Mouse (Mus musculus) E14TG2a.4 (cell line): ENCODE measurements around the gene Epha3.

Experiments used
- H3K27me3 ChIP-seq: 2 replicates; pipeline ENCODE4 v1.6.1; 2014; ENCODE audit warnings: low read length, control low read depth; ENCODE audit not compliant: insufficient read depth
- H3K36me3 ChIP-seq: 2 replicates; pipeline ENCODE4 v1.6.1; 2014; ENCODE audit warnings: low read length, control low read depth; ENCODE audit not compliant: insufficient read depth
- H3K4me1 ChIP-seq: replicated peaks from 2 replicates; pipeline ENCODE4 v1.6.1; 2014; ENCODE audit warnings: low read depth, low read length, control low read depth
- H3K4me3 ChIP-seq: replicated peaks from 2 replicates; pipeline ENCODE4 v1.5.1; 2014; ENCODE audit warnings: mild to moderate bottlenecking, low read length
- H3K9me3 ChIP-seq: 2 replicates; pipeline ENCODE4 v1.6.1; 2014; ENCODE audit warnings: low read length, control low read depth
- CTCF ChIP-seq: conservative IDR thresholded peaks from 2 replicates; pipeline ENCODE4 v1.5.1; 2014; ENCODE audit warnings: low read length
- NANOG ChIP-seq: IDR thresholded peaks from 2 replicates; pipeline ENCODE4 v1.6.1; 2014; ENCODE audit warnings: borderline replicate concordance, low read length, mixed read lengths
- POU5F1 ChIP-seq: IDR thresholded peaks from 2 replicates; pipeline ENCODE4 v1.6.1; 2014; ENCODE audit warnings: low read length, borderline replicate concordance

Gene Epha3

GRCm38 (mm10) chr16:63798341-63798740, 65.6 kb downstream of the Epha3 start:
- no peak overlapping the region for H3K4me3 ChIP-seq
- H3K4me1 ChIP-seq = no peaks in the 10 kb centered on the region
- no peaks in the 10 kb centered on the region for H3K36me3 ChIP-seq
- no peaks in the 10 kb centered on the region for H3K27me3 ChIP-seq
- TF ChIP-seq CTCF (no peak), POU5F1 (no peak), NANOG (no peak)
- no peaks in the 10 kb centered on the region for H3K9me3 ChIP-seq

- no peaks in the 10 kb centered on the region for H3K27me3 ChIP-seq
- no peaks in the 10 kb centered on the region for H3K4me1 ChIP-seq
- no peaks in the 10 kb centered on the region for H3K9me3 ChIP-seq
- H3K4me3 ChIP-seq = no peak overlapping the region
- H3K36me3 ChIP-seq = no peaks in the 10 kb centered on the region
- TF ChIP-seq CTCF (no peak), POU5F1 (no peak), NANOG (no peak)
These were observed 69.7 kb downstream of the Epha3 start for GRCm38 (mm10) chr16:63794292-63794691.

- H3K36me3 ChIP-seq = no peaks in the 10 kb centered on the region
- H3K4me1 ChIP-seq = no peaks in the 10 kb centered on the region
- TF ChIP-seq NANOG (no peak), CTCF (no peak), POU5F1 (no peak)
- H3K27me3 ChIP-seq = no peaks in the 10 kb centered on the region
- no peaks in the 10 kb centered on the region for H3K9me3 ChIP-seq
- H3K4me3 ChIP-seq = no peak overlapping the region
These were observed 70.2 kb downstream of the Epha3 start for GRCm38 (mm10) chr16:63793805-63794204.

- Histone ChIP-seq H3K36me3 (no peaks in the 10 kb centered on the region), H3K27me3 (no peaks in the 10 kb centered on the region), H3K9me3 (no peaks in the 10 kb centered on the region), H3K4me1 (no peaks in the 10 kb centered on the region), H3K4me3 (no peak overlapping the region)
- TF ChIP-seq NANOG (no peak), POU5F1 (no peak), CTCF (no peak)
These were observed 71.9 kb downstream of the Epha3 start for GRCm38 (mm10) chr16:63792084-63792483.

GRCm38 (mm10) chr16:63783544-63783943, 80.4 kb downstream of the Epha3 start:
- TF ChIP-seq CTCF (no peak), NANOG (no peak), POU5F1 (no peak)

GRCm38 (mm10) chr16:63782101-63782500, 81.9 kb downstream of the Epha3 start:
- Histone ChIP-seq H3K9me3 (no peaks in the 10 kb centered on the region), H3K4me3 (no peak overlapping the region), H3K27me3 (no peaks in the 10 kb centered on the region), H3K4me1 (no peaks in the 10 kb centered on the region), H3K36me3 (no peaks in the 10 kb centered on the region)
- TF ChIP-seq NANOG (no peak), POU5F1 (no peak)

More at GRCm38 (mm10) chr16:63783544-63783943, 80.4 kb downstream of the Epha3 start:
- H3K9me3 ChIP-seq = no peaks in the 10 kb centered on the region
- no peak overlapping the region for H3K4me3 ChIP-seq
- no peaks in the 10 kb centered on the region for H3K36me3 ChIP-seq
- H3K4me1 ChIP-seq = no peaks in the 10 kb centered on the region
- no peaks in the 10 kb centered on the region for H3K27me3 ChIP-seq

GRCm38 (mm10) chr16:63780151-63780550, 83.8 kb downstream of the Epha3 start:
- TF ChIP-seq POU5F1 = no peak
- H3K9me3 ChIP-seq = no peaks in the 10 kb centered on the region
- H3K36me3 ChIP-seq = no peaks in the 10 kb centered on the region
- no peaks in the 10 kb centered on the region for H3K27me3 ChIP-seq
- H3K4me1 ChIP-seq = no peaks in the 10 kb centered on the region
- H3K4me3 ChIP-seq = no peak overlapping the region

GRCm38 (mm10) chr16:63777811-63778210, 86.2 kb downstream of the Epha3 start:
- Histone ChIP-seq H3K9me3 (no peaks in the 10 kb centered on the region), H3K4me1 (no peaks in the 10 kb centered on the region), H3K4me3 (no peak overlapping the region), H3K27me3 (no peaks in the 10 kb centered on the region), H3K36me3 (no peaks in the 10 kb centered on the region)
- TF ChIP-seq NANOG = no peak
- TF ChIP-seq CTCF = no peak
- no peak for TF ChIP-seq POU5F1

- Histone ChIP-seq H3K27me3 (no peaks in the 10 kb centered on the region), H3K4me3 (no peak overlapping the region), H3K9me3 (no peaks in the 10 kb centered on the region), H3K36me3 (no peaks in the 10 kb centered on the region), H3K4me1 (no peaks in the 10 kb centered on the region)
- TF ChIP-seq POU5F1 (no peak), NANOG (no peak), CTCF (no peak)
These were observed 91.4 kb downstream of the Epha3 start for GRCm38 (mm10) chr16:63772566-63772965.
